Mouse (Mus musculus): Measurements from ENCODE around the gene Lhx9. TPM values are rescaled to one million over a fixed set of nuclear protein-coding genes. Genes with fewer than 3 reads are reported as not detected.
A peak's percentile ranks its signal among the peaks of the same experiment; 100 is the strongest.

Gene Lhx9
- not detected in 2 replicates for total RNA-seq (2021)
- long read RNA-seq, result 0 reads

DNA sequence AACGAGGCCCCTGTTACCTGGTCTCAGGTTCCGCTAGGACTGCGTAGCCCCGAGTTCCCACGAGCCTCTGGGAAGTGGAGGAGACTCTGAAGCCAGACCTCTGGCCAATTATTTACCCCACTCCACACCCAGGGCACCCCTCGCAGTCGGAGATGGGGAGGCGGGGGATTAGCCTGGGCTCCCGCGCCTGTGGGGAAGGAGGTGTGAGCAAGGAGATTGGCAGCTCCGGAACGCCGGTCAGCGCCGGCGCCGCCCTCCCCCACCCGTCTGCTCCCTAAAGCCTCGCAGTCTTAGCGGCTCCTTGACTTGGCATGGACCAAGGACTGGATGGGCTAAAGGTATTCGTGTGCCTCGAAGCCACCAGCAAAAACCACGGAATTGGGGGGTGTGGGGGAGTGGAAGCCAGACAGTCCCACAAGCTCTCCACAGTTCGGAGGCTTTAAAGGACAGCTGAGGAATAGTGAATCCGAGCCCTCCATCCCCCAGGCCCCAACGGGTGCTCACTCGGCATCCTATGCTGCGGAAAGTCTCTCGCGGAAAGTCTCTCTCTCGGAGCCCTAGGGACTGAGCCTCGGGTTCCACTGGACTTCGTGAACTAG is at the start of gene Lhx9:
Gene Lhx9 (minus strand): TSS at position 67 of the 599 bp plus-strand sequence.
- peak; percentile 6 for DNase-seq

GRCm38 (mm10) chr1:138896088-138896487 is 47.7 kb upstream of the Lhx9 start:
- DNase-seq, result no peak

- DNase-seq, result no peak
Measured at GRCm38 (mm10) chr1:138877470-138878254, 29.3 kb upstream of the Lhx9 start.

GRCm38 (mm10) chr1:138876371-138877045 is 28.1 kb upstream of the Lhx9 start:
- DNase-seq, result no peak

DNA sequence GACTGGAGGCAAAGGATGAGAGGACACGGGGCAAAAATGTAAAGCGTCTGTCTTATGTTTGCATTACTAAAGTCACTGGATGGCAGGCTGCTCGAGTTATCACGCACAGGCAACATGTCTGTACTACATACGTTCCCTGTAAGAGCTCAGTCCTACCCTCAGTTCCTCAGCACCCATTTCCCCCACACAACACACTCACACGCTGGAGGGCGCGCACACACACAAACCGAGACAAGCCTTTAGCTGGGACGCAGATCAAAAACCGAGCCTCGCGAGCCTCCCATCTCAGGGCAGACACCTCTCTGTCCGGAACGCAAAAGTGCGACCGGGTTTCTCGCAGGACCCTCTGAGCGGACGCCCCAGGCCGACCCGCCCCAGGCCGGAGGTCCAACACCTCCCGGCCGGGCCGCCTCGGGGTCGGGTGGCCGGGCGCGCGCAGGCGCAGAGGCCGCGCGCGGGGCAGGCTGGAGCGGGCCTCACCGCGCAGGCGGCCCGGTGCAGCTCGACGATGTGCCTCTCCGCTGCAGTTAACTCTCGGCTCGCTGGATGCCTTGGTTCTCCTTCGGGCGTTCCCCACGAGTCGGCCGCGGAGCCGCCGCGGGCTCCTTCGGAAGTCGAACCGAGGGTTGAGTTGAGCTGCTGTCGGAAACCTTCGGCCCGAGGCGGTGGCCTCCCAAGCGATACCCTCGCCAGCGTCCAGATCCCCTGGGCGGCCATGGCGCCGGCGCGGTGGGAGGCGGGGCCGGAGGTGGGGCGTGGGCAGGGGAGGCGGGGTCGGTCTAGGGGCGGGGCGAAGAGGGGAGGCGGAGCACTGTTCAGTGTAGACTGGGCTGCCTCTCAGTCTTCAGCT is 7.9 kb upstream of the Lhx9 start, which contains the start of gene 2310009B15Rik:
Gene 2310009B15Rik (minus strand): TSS at position 752 of the 850 bp plus-strand sequence.
- peak; percentile 90 for DNase-seq

DNA sequence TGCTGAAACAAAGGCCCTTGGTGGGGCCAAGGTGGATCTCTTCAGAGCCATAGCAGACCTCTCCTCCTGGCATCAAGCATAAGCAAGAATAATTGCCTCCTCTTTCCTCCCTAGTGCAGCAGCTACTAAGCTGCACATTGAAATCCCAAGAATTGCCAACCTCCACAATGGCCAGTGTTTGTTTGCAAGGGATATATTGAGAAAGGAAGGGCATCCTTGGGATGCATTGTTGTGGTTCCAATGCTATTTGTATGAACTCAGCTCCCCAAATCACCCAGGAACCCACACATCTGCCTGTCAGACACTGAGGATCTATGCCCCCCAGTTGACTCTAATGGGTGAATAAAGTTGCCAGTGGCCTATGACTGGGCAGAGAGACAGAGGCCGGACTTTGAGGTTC is 2.4 kb upstream of the Lhx9 start:
- no peak for DNase-seq

DNA sequence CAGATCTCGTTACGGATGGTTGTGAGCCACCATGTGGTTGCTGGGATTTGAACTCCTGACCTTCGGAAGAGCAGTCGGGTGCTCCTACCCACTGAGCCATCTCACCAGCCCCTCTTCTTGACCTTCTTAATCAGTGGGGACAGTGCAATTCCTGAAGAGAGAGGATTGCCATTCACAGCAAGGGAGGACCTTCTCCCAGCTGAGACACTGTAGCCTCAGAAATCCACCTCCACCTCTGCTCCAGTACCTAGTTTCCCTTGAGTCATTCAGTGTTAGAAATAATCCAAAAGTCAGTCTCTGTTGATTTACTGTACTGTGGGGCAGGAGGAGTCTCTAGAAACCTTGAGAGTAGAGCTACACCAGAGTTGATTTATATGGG is 1.8 kb upstream of the Lhx9 start:
- DNase-seq, result no peak

GRCm38 (mm10) chr1:138849531-138850160 is 1.3 kb upstream of the Lhx9 start:
- no peak for DNase-seq

DNA sequence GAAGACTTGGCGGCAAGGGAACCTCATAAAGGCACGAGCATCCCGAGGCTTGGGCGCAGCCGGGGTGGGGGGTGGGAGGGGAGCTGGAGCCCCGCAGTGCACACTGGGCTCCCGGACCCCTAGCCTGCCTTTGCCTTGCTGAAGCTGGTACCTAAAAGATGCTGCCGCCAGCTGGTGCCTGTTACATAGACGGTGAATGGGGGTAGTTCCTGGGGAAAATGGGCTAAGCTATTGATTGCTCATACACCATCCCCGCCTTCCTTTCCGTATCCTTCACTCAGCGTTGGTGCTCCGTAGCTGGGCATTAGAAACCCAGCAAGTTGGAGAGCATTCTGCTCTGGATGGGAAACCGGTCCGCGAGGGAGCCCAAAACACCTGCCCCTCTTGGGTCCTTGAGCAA is 351 bp downstream of the Lhx9 start:
- no peak for DNase-seq

- DNase-seq, result no peak
Measured at GRCm38 (mm10) chr1:138847146-138847545, 1.2 kb downstream of the Lhx9 start.

GRCm38 (mm10) chr1:138846581-138846980 is 1.8 kb downstream of the Lhx9 start:
- no peak for DNase-seq

- DNase-seq, result no peak
Measured at GRCm38 (mm10) chr1:138846131-138846530, 2.2 kb downstream of the Lhx9 start.

GRCm38 (mm10) chr1:138845481-138845880 is 2.9 kb downstream of the Lhx9 start:
- DNase-seq, result no peak

DNA sequence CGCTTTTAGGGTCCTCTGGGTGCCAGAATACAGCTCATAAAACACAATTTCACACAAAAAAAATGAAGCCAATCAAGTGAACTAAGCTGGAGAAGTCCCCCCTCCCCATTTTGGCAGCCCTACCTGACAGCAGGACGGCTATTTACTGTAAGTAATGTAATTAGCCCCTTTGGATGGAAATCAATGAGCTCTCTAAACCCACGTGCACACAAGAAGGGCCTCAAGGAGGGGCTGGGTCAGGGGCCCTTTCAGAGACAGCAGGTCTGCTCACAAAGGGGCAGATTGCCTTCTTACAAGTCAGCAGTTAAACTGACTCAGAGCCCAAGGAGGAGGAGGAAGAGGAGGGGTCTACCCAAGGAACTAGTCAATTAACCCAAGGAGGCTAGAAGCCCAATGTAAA is 4.2 kb downstream of the Lhx9 start:
- no peak for DNase-seq

- DNase-seq, result peak; percentile 13
Measured at GRCm38 (mm10) chr1:138843361-138844091, 4.9 kb downstream of the Lhx9 start.

DNA sequence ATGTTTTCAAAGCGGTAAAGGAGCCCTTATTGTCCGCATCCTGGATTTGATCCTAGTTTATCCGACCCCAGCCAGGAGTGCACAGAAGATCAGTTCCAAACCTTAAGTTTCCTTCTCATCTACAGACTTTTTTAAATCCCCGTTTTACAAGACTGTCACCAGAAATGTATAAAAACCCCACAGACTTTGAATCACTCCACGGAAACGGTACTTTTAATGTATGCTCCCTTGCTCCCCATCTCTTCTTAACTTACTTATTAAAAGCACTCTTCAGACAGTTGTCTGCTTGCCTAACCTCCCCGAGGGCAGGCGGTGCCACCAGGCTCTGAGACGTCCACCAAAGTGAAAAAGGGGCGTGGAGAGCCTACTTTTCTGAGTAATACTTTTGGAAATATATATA is 5.6 kb downstream of the Lhx9 start:
- DNase-seq, result no peak

GRCm38 (mm10) chr1:138842315-138842714 is 6.1 kb downstream of the Lhx9 start:
- no peak for DNase-seq

GRCm38 (mm10) chr1:138841306-138842095 is 6.9 kb downstream of the Lhx9 start:
- peak; percentile 32 for DNase-seq

DNA sequence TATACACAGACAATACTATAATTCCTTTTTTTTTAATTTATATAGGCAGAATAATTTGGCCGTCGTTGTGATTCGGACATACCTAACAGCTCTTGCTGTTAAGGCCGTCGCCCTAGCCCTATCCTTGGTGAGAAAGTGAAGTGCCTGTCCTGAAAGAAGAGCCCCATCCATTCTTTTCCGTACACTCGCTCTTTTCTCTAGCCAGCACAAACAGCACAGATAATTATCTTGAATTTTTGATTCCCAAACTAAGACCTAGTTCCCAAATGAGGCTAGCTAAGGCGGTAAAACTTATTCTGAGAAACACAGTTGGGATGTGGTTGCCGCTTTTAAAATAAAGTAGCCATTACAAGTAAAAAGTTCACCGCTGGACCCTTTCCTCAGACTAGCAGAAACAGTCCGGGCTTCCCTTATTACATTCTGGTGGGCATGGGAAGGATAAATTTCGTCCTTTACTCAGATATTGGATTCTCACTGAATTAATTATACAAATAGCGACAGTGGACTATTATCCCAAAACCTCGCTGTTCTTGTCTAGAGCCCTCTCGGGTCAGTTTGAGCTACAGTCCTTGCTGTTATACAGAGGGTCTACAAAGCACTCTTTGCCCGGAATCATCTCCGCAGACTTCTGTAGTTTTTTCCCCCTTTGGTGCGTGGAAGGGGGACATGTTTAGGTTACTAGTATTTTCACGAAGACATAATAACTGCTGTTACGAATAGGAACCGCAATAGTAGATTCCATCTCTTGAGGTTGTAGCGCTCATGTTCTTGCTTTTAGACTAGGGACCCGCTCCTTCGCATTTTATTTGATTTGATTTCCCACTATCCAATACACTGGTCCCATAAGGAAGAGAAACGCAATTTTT is 7.7 kb downstream of the Lhx9 start:
- DNase-seq, result no peak
